Mouse (Mus musculus) thymus, adult 2 months (tissue): ENCODE measurements at regions not wholly inside any gene's neighbourhood (a gene's known extent, or its start where the extent isn't known, plus 50 kb on each side); places are given as distances from the start of the nearest gene placed in this dataset.

ENCODE experiments used
- CTCF ChIP-seq: fragments of 200-500 bp; IDR thresholded peaks from 2 replicates; pipeline ENCODE4 v1.5.1; 2012; ENCODE audit warnings: mild to moderate bottlenecking, control low read depth, low read length, moderate library complexity, borderline replicate concordance; ENCODE audit not compliant: control insufficient read depth, poor library complexity, insufficient read depth; ENCODE audit errors: extremely low read depth
- POLR2A ChIP-seq: fragments of 200-500 bp; IDR thresholded peaks from 2 replicates; pipeline ENCODE4 v1.6.1; 2012; ENCODE audit warnings: mild to moderate bottlenecking, low read length, control low read depth, moderate library complexity; ENCODE audit not compliant: control insufficient read depth, poor library complexity, insufficient read depth; ENCODE audit errors: extremely low read depth

- TF ChIP-seq CTCF = no peak
- no peak for TF ChIP-seq POLR2A
Measured at GRCm38 (mm10) chr10:38909843-38910242, 55.5 kb upstream of the Lama4 start.
